Mouse (Mus musculus) megakaryocyte progenitor cell, adult 5-6 weeks (primary cell): ENCODE measurements around the gene Ccdc39. TPM values are rescaled to one million over a fixed set of nuclear protein-coding genes. Genes with fewer than 3 reads are reported as not detected.

Experiments used
- ATAC-seq: replicated peaks from 2 replicates; pipeline ENCODE4 v1.8.0; 2016; ENCODE audit warnings: mild to moderate bottlenecking, moderate TSS enrichment, inconsistent platforms; ENCODE audit not compliant: poor library complexity
- total RNA-seq, 2 experiments: library from RNA; stranded (forward) in 1 of 2; stranded (reverse) in 1 of 2; fragments of 157-497, 149-512 nt in 1 of 2; fragments of 200-1000 nt in 1 of 2; gene quantifications; 2 replicates each; pipeline versions ENCODE4 v1.2.3 to v1.2.4; 2015 to 2017

Gene Ccdc39
- 0.17 and 1.1 TPM in 2 replicates for total RNA-seq (2015)
- 0.25 and 0.74 TPM in 2 replicates for total RNA-seq (2017)

DNA sequence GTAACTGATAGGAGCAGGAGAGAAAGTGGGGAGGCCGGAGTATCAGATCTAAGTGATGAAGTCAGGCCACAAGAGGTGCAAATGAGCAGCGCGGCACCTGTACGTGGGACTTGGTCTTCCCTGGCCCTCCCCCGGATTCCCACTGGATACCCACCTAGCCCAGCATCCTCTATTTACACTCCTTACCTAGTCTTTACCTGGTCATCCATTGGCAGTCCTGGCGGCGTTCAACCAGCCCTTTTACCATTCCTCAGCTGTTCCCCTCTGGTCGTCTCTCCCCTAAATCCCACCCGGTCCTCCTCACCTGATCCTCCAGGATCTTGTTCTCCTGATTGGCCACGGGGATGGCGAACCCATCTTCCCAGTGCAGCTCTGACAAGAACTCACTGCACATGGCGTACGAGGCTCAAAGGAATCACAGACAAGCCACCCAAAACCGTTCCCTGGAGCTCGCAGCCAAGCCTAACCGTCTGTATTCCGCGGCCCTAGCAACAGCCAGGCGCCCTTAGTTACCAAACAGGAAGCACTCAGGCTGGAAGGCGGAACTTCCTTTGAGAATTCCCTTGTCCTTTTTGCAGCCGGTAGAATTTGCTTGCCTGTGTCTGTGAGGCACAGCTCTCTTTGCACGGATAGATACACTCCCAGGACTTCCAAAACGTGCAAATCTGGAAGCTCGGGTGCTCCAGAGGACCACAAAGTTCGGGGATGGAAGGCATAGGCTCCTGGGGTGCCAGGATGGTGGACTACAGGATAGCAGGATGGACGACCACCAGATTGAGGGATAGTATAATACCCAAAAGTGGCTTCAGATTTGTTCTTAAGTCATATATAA, at the start of gene Ccdc39:
Ccdc39 (minus strand) TSS at position 510 of the 832 bp plus-strand sequence.
- ATAC-seq = peak; percentile 97

GRCm38 (mm10) chr3:33893433-33893832, 49.3 kb upstream of the Ccdc39 start:
- no peak for ATAC-seq

GRCm38 (mm10) chr3:33887438-33887837, 43.3 kb upstream of the Ccdc39 start:
- ATAC-seq = no peak

DNA sequence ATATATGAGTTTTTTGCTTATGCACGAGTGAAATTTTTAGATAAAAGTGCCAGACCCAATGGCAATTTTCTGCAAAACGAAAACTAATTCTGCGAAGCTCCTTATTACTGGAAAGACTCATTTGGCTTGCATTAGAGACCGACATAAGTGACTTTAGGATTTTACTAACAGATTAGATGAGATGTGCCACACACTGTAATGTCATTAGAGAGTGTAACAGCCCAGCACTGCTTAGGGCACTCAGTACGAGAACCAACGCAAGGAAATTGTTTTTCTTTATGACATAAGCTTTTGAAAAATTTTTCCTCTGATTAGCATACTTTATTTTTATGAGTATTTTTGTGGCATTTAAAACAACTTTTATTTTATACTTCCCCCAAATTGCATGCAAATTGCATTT, 39.0 kb upstream of the Ccdc39 start:
- no peak for ATAC-seq

GRCm38 (mm10) chr3:33882695-33883094, 38.6 kb upstream of the Ccdc39 start:
- ATAC-seq = no peak

DNA sequence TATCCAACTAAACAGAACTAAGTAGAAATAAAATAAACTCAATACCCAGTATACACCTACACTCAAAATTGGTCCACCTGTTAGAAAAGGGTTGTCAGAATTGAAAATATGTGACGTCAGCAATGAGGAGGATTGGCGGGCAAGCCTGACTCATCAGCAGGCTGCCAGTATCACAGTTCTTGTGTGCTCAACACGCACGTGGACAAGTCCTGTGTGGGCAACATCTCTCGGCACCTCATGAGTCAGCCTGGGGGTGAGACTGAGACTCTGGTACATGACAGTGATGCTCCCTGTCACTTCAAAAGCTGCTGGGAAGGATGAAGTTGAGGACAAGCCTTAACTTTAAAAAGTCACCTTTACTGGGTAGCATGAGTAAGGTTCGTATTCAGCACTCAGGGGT, 34.6 kb upstream of the Ccdc39 start:
- no peak for ATAC-seq

DNA sequence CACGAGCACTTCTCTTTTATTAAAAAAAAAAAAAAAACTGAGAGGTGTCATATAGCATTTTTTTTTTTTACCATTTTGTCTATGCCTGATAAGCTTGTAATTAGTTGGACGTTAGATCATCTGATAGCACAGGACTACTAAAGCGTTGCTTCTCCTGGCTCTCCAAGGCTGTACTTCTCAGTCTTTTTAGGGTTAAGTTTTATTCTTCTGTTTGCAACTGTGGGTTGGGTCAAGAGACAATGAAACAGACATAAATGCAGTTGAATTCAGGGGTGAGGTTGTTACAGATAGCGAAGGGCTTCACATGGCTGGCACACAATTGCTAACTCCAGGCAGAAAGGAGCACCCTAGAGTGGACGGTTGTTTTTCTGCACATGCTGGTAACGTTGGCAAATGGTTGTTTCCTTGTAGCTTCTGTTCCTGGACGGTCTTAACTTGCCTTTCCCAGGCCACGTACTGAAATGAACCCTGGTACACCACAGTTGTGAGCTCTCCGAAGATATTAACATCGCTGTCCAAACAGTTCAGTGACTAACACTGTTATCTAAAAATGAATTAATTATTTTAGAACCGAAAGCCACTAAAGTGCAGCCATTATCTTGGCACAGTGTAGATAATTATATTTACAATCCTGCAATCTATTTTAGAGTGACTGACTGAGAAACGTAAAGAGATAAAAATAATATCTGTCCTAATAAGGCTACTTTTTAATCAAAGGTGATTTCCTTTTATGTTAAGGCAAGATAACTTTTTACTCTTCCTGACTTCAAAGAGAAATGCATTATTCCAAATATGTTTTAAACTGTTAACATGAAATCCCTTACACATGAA, 30.6 kb upstream of the Ccdc39 start:
- no peak for ATAC-seq

DNA sequence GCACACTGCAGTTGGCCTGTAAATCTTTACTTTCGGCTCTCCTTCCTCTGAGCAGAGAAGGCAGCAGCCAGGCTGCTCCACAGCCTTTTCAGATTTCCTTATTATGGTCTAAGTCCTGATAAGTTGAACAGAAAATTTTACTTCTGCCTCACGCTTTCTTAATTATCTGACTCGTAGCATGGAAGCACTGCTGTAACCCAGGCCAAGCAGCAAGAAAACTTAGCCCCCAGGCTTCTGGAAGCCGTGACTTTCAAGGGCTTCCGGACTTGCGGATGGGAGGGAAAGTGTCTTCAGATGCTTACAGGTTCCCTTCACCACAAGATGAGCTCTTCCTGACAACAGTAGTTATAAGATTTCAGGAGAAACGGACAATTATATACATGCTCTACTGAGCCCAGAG, 29.7 kb upstream of the Ccdc39 start:
- no peak for ATAC-seq

- ATAC-seq = no peak
Measured at GRCm38 (mm10) chr3:33873366-33873765, 29.3 kb upstream of the Ccdc39 start.

GRCm38 (mm10) chr3:33864000-33864540, 20.0 kb upstream of the Ccdc39 start:
- peak; percentile 80 for ATAC-seq

- ATAC-seq = peak; percentile 76
Measured at GRCm38 (mm10) chr3:33858939-33859338, 14.8 kb upstream of the Ccdc39 start.

DNA sequence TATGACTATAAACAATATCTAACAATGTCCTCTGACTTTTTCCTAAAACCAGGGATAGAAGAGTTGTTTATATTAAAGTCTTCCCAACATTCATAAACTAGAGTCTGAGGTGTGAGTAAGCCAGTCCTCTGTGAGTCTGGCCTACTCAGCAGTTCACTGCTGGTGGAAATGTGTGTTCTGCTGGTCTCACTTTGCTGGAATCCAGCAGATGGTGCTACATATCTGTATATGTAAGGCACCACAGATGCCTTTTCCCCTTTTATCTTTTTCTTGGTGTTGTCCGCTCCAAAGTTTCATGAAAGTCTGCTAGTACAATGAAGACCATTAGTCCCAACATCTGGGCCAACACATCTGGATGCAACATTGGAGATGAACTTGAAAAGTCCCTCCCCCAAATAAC, 9.0 kb upstream of the Ccdc39 start:
- ATAC-seq = no peak

- no peak for ATAC-seq
Measured at GRCm38 (mm10) chr3:33850856-33851255, 6.7 kb upstream of the Ccdc39 start.

DNA sequence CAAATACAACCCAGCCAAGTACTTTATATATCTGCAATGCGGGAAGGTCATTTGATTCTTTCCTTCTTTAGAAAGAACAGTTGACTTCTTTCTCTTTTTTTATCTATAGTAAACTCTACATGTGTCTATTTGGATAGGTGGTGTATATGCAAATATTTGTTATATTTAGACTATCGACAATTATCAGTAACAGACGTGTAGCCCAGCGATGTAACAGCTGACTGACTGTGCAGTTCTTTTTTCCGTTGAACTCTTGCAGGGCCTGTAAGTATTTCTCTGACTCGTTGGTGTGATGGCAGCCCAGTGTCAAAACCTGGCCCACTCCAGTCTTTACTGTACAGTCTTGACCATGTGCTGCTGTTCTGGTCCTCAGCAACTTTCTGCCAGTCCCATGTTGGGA, 2.5 kb upstream of the Ccdc39 start:
- no peak for ATAC-seq

- peak; percentile 54; the same call in 1 of the 2 replicates for ATAC-seq
Measured at GRCm38 (mm10) chr3:33838877-33839276, 5.2 kb downstream of the Ccdc39 start.

DNA sequence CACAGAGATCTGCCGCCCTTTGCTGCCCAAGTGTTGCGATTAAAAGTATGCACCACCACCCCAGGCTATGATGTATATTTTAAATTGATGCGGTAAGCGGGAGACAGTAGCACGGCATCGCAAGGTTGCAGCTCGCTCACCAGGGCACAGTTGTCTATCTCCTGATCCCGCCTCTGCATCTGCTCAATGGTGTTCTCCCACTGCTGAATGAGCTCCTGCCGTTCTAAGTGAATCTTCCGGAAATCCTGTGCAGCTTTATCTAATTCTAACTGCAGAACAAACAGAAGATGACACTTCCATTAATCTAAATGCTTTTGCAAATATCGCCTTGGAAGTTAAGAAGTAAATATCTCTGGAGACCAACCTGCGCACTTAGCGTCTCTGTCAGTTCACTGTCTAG, 7.5 kb downstream of the Ccdc39 start:
- ATAC-seq = no peak

GRCm38 (mm10) chr3:33832351-33832750, 11.8 kb downstream of the Ccdc39 start:
- no peak for ATAC-seq

DNA sequence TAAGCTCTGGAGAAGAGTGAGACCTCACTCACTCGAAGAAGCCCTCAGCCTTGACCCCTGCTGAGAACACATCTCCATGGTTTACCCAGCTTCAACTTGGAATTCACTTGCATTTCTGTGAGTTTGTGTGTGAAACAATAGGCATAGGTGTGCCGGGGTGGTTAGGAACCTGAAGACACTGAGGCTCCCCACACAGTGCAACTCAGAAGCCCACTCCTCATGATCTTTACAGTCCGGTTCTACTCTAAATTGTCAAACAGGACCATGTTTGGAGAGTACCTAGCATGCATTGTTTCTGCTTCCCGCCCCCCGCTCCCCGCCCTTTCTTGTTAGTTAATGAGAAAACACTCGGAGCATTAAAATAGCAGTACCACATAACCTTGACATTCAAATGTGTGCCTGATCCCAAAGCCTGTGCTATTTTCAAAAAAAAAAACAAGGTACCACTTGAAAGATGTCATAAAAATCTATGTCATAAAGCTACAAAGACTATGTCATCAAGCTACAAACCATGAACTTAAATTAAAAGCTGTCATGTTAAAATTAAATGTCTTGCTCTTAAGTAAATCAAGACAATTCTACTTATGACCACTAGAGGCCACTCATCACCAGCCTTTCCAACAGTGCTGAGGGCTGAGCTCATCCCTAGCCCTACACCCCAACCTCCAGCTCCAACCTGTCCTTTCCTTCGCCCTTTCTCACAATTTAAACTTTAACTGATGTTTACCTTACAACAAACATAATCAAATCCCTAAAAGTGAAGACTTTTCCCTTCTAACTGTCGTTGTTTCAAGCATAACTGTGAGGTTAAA, 19.8 kb downstream of the Ccdc39 start:
- ATAC-seq = peak; percentile 99

DNA sequence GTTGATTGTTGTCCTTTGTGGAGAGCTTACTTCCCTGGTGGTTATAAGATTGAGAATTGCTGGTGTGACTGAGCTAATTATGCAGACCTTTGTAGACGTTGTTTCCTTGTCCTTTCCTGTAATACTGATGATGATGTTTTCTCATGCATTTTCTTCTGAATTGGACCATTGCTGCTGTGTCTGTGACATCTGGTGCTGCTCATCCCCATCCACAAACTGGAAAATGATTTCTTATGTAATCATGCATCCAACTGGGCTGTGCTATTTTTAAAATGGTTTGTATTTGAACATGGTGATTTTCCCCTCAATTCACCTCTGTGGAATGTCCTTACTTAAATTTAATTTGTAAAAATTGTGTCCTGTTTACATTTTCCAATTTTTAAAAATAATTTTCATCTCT, 37.0 kb downstream of the Ccdc39 start:
- no peak for ATAC-seq

DNA sequence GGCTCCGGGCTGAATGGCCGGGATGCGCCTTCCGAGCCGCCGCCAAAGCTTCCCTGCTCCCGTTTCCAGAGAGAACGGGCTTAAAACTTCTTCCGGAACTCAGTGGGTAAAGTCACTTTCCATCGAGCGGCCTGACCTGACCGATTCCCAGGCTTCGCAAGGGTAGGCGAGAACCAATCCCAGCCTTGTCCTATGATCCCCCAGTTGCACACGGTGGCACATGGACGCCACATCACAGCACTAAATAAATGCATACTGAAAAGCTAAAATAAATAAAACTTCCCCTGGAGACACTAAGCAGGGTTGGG, 43.6 kb downstream of the Ccdc39 start:
- ATAC-seq = no peak
